9 mouse cellular contexts compared by ENCODE assay signal in genomic region chr2:164770279-164770678, GRCm38 (mm10). TPM values are rescaled to one million over a fixed set of nuclear protein-coding genes. Genes with fewer than 3 reads are reported as not detected.
DNase-seq lines count a peak whose midpoint lies in the region; ATAC-seq and TF ChIP-seq lines count a peak whose summit lies in the region.
"Had no signal": no experiment of that assay in that cellular context is flagged by ENCODE, and none has a peak within 500 bp of the region (broad histone marks: within the 10 kb centered on the region; RNA-seq: fewer than 3 reads in every experiment).

No protein-coding gene starts in this region.

- TF ChIP-seq POLR2A in bone marrow macrophage, adult 2 months (IDR thresholded peaks at IDR 0.05; ENCODE audit: borderline replicate concordance, low read depth, low read length) = no peak

- H3K4me1 ChIP-seq in heart, embryonic 15.5 days (replicated peaks) = peaks cover 31% of the 10 kb centered on the region
- H3K4me1 ChIP-seq in bone marrow macrophage, adult 2 months (ENCODE audit: control insufficient read depth, insufficient read depth, low read length) = peaks cover 11% of the 10 kb centered on the region
- peaks cover 6% of the 10 kb centered on the region for H3K4me1 ChIP-seq in hindbrain, embryonic 16.5 days (ENCODE audit: control insufficient read depth, insufficient read depth, low read depth, low read length)
- H3K4me1 ChIP-seq in midbrain, embryonic 15.5 days = peaks cover 17% of the 10 kb centered on the region

- H3K9ac ChIP-seq in heart, embryonic 15.5 days = peak overlapping the region; percentile 77
- H3K9ac ChIP-seq in hindbrain, embryonic 16.5 days (ENCODE audit: low read depth, low read length) = peak overlapping the region; percentile 63
- H3K9ac ChIP-seq in midbrain, embryonic 15.5 days = peak overlapping the region; percentile 40; the same call in 1 of the 2 replicates

- H3K4me3 ChIP-seq in heart, embryonic 15.5 days = peak overlapping the region; percentile 82
- H3K4me3 ChIP-seq in bone marrow macrophage, adult 2 months (ENCODE audit: insufficient read depth, low read length) = peak overlapping the region; percentile 78
- H3K4me3 ChIP-seq in hindbrain, embryonic 16.5 days (ENCODE audit: low read length) = peak overlapping the region; percentile 67
- H3K4me3 ChIP-seq in midbrain, embryonic 15.5 days = peak overlapping the region; percentile 79

- intact Hi-C loops in heart, postnatal 10 days (cut with DNase I) = no loop called here
- intact Hi-C loops in gastrocnemius, postnatal 14 days (cut with DNase I; ENCODE audit: low total_unique reads) = no loop called here

- no peak for ATAC-seq in heart, embryonic 15.5 days (replicated peaks; ENCODE audit: insufficient number of reproducible peaks, insufficient read depth, low FRiP score, low read depth)
- ATAC-seq in hindbrain, embryonic 16.5 days = no peak
- no peak for ATAC-seq in midbrain, embryonic 15.5 days (replicated peaks)

- H3K4me2 ChIP-seq in heart, embryonic 15.5 days = peak overlapping the region; percentile 84
- H3K4me2 ChIP-seq in hindbrain, embryonic 16.5 days (ENCODE audit: low read length) = peak overlapping the region; percentile 98
- H3K4me2 ChIP-seq in midbrain, embryonic 15.5 days = peak overlapping the region; percentile 99

- peak overlapping the region; percentile 48; the same call in 1 of the 2 replicates for H3K27ac ChIP-seq in heart, embryonic 15.5 days
- H3K27ac ChIP-seq in bone marrow macrophage, adult 2 months (ENCODE audit: insufficient read depth, low read depth, low read length) = peak overlapping the region; percentile 18
- H3K27ac ChIP-seq in hindbrain, embryonic 16.5 days (ENCODE audit: low read depth, low read length) = no peak overlapping the region
- H3K27ac ChIP-seq in midbrain, embryonic 15.5 days = no peak overlapping the region

- H3K27me3 ChIP-seq in heart, embryonic 15.5 days = no peaks in the 10 kb centered on the region
- no peaks in the 10 kb centered on the region for H3K27me3 ChIP-seq in hindbrain, embryonic 16.5 days (replicated peaks; ENCODE audit: control insufficient read depth, insufficient read depth, low read length)
- H3K27me3 ChIP-seq in midbrain, embryonic 15.5 days (replicated peaks) = no peaks in the 10 kb centered on the region

- H3K36me3 ChIP-seq in heart, embryonic 15.5 days = peaks cover 23% of the 10 kb centered on the region
- peaks cover 26% of the 10 kb centered on the region for H3K36me3 ChIP-seq in hindbrain, embryonic 16.5 days (ENCODE audit: control insufficient read depth, insufficient read depth, low read length)
- H3K36me3 ChIP-seq in midbrain, embryonic 15.5 days (replicated peaks) = peaks cover 14% of the 10 kb centered on the region

- WGBS in heart, embryonic 15.5 days = 2% methylated on average over 15 of the region's 15 CpGs
- 5% methylated on average over 15 of the region's 15 CpGs for WGBS in hindbrain, embryonic 16.5 days
- 3% methylated on average over 15 of the region's 15 CpGs for WGBS in midbrain, embryonic 15.5 days

- no peak for TF ChIP-seq CTCF in bone marrow macrophage, adult 2 months (IDR thresholded peaks at IDR 0.05; ENCODE audit: low read depth, low read length)

- DNase-seq in heart, postnatal 10 days = no peak
- no peak for DNase-seq in frontal cortex, postnatal 10 days (ENCODE audit: low spot score in 2 of 2)
- DNase-seq in gastrocnemius, postnatal 14 days = no peak
- no peak for DNase-seq in ovary, postnatal 36 days (ENCODE audit: low spot score)

- H3K9me3 ChIP-seq in heart, embryonic 15.5 days (replicated peaks) = no peaks in the 10 kb centered on the region
- H3K9me3 ChIP-seq in hindbrain, embryonic 16.5 days (ENCODE audit: control insufficient read depth, low read length) = no peaks in the 10 kb centered on the region
- no peaks in the 10 kb centered on the region for H3K9me3 ChIP-seq in midbrain, embryonic 15.5 days

RNA-seq across cellular contexts. Expression of gene Ube2c, which starts 0.6 kb away (rescaled TPM):
- polyA plus RNA-seq in heart, embryonic 15.5 days (2015; fragmentation: Nextera tagmentation; extraction: Ambion mirVana) = 377 and 382 TPM in 2 replicates
- 10 to 100 TPM; 31.7 to 32.5 TPM for total RNA-seq in heart, postnatal 10 days (2021)
- 93.9 and 99.8 TPM in 2 replicates for polyA plus RNA-seq in bone marrow macrophage, adult 2 months (2012; ENCODE audit: insufficient read depth, insufficient read length, missing spikeins)
- 69.0 and 75.0 TPM in 2 replicates for polyA plus RNA-seq in hindbrain, embryonic 16.5 days (2015; fragmentation: Nextera tagmentation; extraction: Ambion mirVana)
- polyA plus RNA-seq in midbrain, embryonic 15.5 days (2015; fragmentation: Nextera tagmentation; extraction: Ambion mirVana) = 56.6 and 64.4 TPM in 2 replicates
- total RNA-seq in gastrocnemius, postnatal 14 days (2021) = 1 to 10 TPM; 6.9 to 8.1 TPM

RNA-seq across cellular contexts. Expression of gene Tnnc2, which starts 9.5 kb away (rescaled TPM):
- polyA plus RNA-seq in heart, embryonic 15.5 days (2015; fragmentation: Nextera tagmentation; extraction: Ambion mirVana) = 4.9 and 5.2 TPM in 2 replicates
- total RNA-seq in heart, postnatal 10 days (2021) = under 1 TPM in 1 of 2 experiments, not detected in 1; 0.52 TPM
- polyA plus RNA-seq in bone marrow macrophage, adult 2 months (2012; ENCODE audit: insufficient read depth, insufficient read length, missing spikeins) = 0.80 TPM in 1 of 2 replicates, not detected in the other
- polyA plus RNA-seq in hindbrain, embryonic 16.5 days (2015; fragmentation: Nextera tagmentation; extraction: Ambion mirVana) = 0.68 and 44.8 TPM in 2 replicates
- not detected in 2 replicates for polyA plus RNA-seq in midbrain, embryonic 15.5 days (2015; fragmentation: Nextera tagmentation; extraction: Ambion mirVana)
- total RNA-seq in gastrocnemius, postnatal 14 days (2021) = over 10,000 TPM; 14,912 to 15,737 TPM
- total RNA-seq: neutrophil, adult 5-6 weeks had no signal

RNA-seq across cellular contexts. Expression of gene Snx21, which starts 15.3 kb away (rescaled TPM):
- 42.5 and 43.4 TPM in 2 replicates for polyA plus RNA-seq in heart, embryonic 15.5 days (2015; fragmentation: Nextera tagmentation; extraction: Ambion mirVana)
- 10 to 100 TPM; 25.9 to 26.3 TPM for total RNA-seq in heart, postnatal 10 days (2021)
- polyA plus RNA-seq in bone marrow macrophage, adult 2 months (2012; ENCODE audit: insufficient read depth, insufficient read length, missing spikeins) = 14.6 and 20.3 TPM in 2 replicates
- 45.3 and 47.5 TPM in 2 replicates for polyA plus RNA-seq in hindbrain, embryonic 16.5 days (2015; fragmentation: Nextera tagmentation; extraction: Ambion mirVana)
- 34.8 and 40.6 TPM in 2 replicates for polyA plus RNA-seq in midbrain, embryonic 15.5 days (2015; fragmentation: Nextera tagmentation; extraction: Ambion mirVana)
- 10 to 100 TPM; 18.0 to 18.7 TPM for total RNA-seq in gastrocnemius, postnatal 14 days (2021)

RNA-seq across cellular contexts. Expression of gene Dnttip1, which starts 24.5 kb away (rescaled TPM):
- polyA plus RNA-seq in heart, embryonic 15.5 days (2015; fragmentation: Nextera tagmentation; extraction: Ambion mirVana) = 51.0 and 51.4 TPM in 2 replicates
- total RNA-seq in heart, postnatal 10 days (2021) = 10 to 100 TPM; 35.8 to 38.5 TPM
- 33.4 and 33.7 TPM in 2 replicates for polyA plus RNA-seq in bone marrow macrophage, adult 2 months (2012; ENCODE audit: insufficient read depth, insufficient read length, missing spikeins)
- polyA plus RNA-seq in hindbrain, embryonic 16.5 days (2015; fragmentation: Nextera tagmentation; extraction: Ambion mirVana) = 55.9 and 60.0 TPM in 2 replicates
- 52.7 and 55.4 TPM in 2 replicates for polyA plus RNA-seq in midbrain, embryonic 15.5 days (2015; fragmentation: Nextera tagmentation; extraction: Ambion mirVana)
- 10 to 100 TPM; 23.4 to 26.6 TPM for total RNA-seq in gastrocnemius, postnatal 14 days (2021)

RNA-seq across cellular contexts. Expression of gene Wfdc3, which starts 24.5 kb away (rescaled TPM):
- 0.74 and 0.77 TPM in 2 replicates for polyA plus RNA-seq in heart, embryonic 15.5 days (2015; fragmentation: Nextera tagmentation; extraction: Ambion mirVana)
- total RNA-seq in heart, postnatal 10 days (2021) = under 1 TPM; 0.17 to 0.40 TPM
- polyA plus RNA-seq in bone marrow macrophage, adult 2 months (2012; ENCODE audit: insufficient read depth, insufficient read length, missing spikeins) = not detected in 2 replicates
- 1.6 and 1.7 TPM in 2 replicates for polyA plus RNA-seq in hindbrain, embryonic 16.5 days (2015; fragmentation: Nextera tagmentation; extraction: Ambion mirVana)
- 1.3 and 1.9 TPM in 2 replicates for polyA plus RNA-seq in midbrain, embryonic 15.5 days (2015; fragmentation: Nextera tagmentation; extraction: Ambion mirVana)
- total RNA-seq in gastrocnemius, postnatal 14 days (2021) = not detected

Comparison
In these comparisons a context has a peak if more than half of its experiments do, and no peak if none do; other contexts are left out.
1. H3K27ac ChIP-seq: peak in heart, embryonic 15.5 days (single experiment) and bone marrow macrophage, adult 2 months (single experiment); none in hindbrain, embryonic 16.5 days (single experiment) and midbrain, embryonic 15.5 days (single experiment).
2. Peak in every context shown above with its lines, with median percentiles within 50 percentile points of each other: H3K4me2 ChIP-seq, H3K4me3 ChIP-seq and H3K9ac ChIP-seq.